Mouse (Mus musculus) layer of hippocampus, postnatal 10 days (tissue): ENCODE data around the gene Sec61b. TPM values are rescaled to one million over a fixed set of nuclear protein-coding genes. Genes with fewer than 3 reads are reported as not detected.

Experiments
- DNase-seq, 2 experiments: peaks; one replicate each; pipeline ENCODE4 v3.0.0; 2021; ENCODE audit warnings: low spot score in 2 of 2
- long read RNA-seq: library from polyadenylated mRNA; stranded (forward); transcript quantifications from one replicate; pipeline ENCODE4 v2.0.0, GENCODE M21; 2023
- total RNA-seq, 2 experiments: library from RNA; stranded (reverse); gene quantifications; 2 replicates each; pipeline ENCODE4 v1.2.3; 2021

Gene Sec61b
- 10 to 100 TPM; 71.5 to 74.1 TPM for total RNA-seq
- long read RNA-seq, transcript Sec61b-201 (4 exons, 564 nt) = major isoform, 80 of 92 reads
- long read RNA-seq, partial matches to known transcripts = 11 of 92 reads
- long read RNA-seq, other reads (novel, unspliced or antisense) = 0 of 92 reads

DNA sequence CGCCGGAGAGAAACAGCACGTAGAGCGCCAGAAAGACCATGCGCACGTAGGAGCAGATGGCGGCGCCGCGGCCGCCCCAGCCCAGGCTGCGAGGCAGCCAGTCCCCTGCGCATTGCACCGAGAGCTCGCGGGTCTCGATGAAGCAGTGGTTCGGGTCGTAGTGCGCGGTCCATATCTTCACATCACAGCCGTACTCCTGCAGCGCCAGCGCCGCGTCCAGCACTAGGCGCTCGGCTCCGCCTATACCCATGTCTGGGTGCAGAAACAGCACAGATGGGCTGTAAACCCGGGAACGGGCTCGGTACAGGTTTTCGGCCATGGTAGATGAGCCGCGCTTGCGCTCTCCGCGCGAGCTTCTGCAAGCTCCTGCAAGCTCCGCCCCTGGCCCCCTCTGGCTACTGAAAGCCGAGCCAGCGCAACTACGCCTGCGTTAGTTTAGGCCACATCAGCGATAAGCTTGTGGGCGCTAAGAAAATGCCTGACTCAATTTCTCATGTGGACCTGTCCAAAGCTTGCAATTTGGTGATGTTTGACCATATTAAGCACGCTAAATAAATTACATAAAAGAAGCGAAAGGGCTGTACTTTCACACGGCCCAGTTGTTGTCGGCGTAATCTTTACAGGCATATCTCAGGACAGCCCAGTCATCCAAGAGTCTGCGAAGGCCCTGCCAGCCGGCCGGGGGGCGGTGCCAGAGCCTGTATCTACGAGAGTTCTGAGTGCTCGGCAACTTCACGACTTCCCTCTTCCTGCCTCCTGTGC is at the start of gene Sec61b, which contains the start of gene Alg2:
TSS of gene Sec61b (plus strand) at position 691 of the 762 bp plus-strand sequence.
TSS of gene Alg2 (minus strand) at position 366 of the 762 bp plus-strand sequence.
- DNase-seq = peak; percentile 94 to 96

- DNase-seq = no peak
Observed at GRCm38 (mm10) chr4:47425247-47425830, 49.1 kb upstream of the Sec61b start.

- DNase-seq = no peak
Observed at GRCm38 (mm10) chr4:47427606-47428005, 46.9 kb upstream of the Sec61b start.

- DNase-seq = no peak
Observed at GRCm38 (mm10) chr4:47430557-47430956, 43.9 kb upstream of the Sec61b start.

DNA sequence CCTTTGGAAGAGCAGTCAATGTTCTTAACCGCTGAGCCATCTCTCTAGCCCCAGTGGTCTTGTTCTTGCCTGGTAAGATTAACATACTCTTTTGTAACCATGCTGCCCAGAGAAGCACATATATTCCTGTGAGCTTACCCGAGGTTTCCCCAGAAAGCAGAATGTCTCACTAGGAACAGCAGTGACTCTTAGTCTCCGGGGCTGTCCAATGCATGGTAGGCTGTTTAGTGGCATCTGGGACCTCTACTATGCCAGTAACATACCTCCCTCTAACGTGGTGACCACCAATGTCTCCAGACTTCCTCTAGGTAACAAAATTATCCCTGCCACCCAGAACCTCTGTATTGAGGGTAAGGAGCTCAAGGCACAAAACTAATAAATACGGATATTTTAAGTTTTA is 43.4 kb upstream of the Sec61b start:
- no peak for DNase-seq

- DNase-seq = no peak
Observed at GRCm38 (mm10) chr4:47432766-47433165, 41.7 kb upstream of the Sec61b start.

GRCm38 (mm10) chr4:47435131-47435530 is 39.3 kb upstream of the Sec61b start:
- no peak for DNase-seq

- no peak for DNase-seq
Observed at GRCm38 (mm10) chr4:47435566-47436360, 38.7 kb upstream of the Sec61b start.

- peak; percentile 93 to 95 for DNase-seq
Observed at GRCm38 (mm10) chr4:47437365-47438340, 36.8 kb upstream of the Sec61b start.

DNA sequence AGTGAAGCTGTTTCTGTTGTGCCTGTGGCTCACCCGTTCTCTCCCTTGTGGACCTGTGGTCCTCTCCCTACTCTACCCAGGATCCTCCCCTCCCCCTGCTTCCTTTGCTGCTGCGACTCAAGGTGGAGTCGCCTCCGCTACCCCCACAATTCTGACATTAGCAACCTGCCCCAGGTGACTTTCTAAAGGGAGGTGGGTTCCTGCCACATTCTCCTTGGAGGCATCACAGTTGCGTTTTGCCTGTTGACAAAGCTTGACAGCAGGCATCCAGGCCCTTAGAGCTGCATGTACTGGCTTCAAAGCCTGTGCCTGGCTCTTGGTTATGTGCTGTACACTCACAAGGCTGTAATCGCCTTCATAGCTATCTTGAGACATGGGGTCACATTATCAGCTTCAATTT is 35.5 kb upstream of the Sec61b start:
- no peak for DNase-seq

DNA sequence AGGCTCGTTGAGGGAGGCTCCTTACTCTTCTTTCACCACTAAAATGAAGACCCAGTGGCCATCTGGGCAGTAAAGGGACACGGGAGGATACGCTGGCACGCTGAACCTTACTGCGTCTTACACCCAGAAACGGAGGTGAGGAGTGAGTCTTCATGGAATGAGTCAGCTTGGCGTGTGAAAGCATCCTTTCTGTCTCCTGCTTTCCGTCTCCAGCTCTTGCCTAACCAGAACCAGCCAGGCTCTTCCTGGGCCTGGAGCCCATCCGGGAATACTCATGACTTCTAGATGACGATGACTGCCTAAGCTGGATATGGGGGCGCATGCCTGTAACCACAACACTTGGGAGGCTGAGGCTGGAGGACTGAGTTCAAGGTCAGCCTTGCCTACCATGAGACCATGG is 33.5 kb upstream of the Sec61b start:
- DNase-seq = no peak

- no peak for DNase-seq
Observed at GRCm38 (mm10) chr4:47448526-47448925, 25.9 kb upstream of the Sec61b start.

DNA sequence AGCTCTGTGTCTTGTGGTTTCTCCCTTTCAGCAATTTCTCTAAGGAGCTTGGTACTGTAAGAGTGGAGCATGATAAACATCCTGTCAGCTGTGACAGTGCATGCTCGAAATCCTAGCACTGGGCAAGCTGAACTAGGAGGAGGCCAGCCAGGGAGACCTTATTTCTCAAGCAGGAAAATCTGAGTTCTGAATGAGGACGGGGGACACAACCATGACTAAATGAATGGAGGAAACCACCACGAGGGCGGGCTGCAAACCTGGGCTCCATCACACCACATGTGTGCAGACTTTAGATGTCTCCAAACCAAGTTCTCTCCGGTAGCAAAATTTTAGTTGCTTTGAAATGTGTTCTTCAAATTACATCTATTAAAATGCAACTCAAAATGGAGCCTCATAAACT is 25.3 kb upstream of the Sec61b start:
- DNase-seq = no peak

DNA sequence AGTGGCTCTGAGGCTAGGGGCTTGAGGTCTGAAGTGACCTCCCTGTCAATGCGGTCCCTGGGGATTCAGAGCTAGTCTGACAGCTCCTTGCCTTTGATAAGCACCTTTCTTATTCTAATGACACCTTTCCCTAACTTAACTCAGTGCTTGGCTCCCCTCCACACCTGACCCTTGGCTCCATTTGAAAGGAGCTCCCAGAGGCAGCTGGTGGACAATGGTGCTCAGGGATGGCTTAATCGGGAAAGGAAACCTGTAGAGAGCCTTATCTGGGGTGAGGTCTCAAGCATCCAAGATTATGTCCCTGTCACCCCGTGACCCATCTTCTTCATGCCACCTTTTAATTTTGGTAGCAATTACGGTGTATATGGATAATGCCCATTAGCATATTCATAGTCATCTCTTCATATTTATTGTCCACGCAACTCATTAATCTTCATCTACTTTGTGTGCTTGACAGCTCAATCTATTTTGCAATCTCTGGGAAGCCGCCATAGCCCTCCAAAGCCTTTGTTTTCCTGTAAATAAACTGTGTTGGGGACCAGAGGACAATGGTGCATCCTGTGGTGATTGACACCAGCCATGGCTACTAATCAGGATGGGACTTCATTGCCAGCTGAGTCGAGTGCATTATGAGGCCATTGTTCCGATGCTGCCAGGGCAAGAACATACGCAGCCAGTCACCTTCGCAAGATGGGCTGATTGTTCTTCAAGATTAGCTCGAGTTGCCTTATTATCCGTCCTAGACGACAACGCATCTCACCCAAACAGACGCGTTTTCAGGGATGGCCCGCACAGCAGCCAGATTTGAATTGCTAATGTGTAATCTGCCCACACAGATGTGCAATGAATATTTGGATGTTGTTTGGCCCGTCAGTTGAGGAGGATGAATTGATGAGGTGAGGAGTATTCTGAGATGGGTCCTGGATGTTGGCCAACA is 24.6 kb upstream of the Sec61b start:
- DNase-seq = no peak

DNA sequence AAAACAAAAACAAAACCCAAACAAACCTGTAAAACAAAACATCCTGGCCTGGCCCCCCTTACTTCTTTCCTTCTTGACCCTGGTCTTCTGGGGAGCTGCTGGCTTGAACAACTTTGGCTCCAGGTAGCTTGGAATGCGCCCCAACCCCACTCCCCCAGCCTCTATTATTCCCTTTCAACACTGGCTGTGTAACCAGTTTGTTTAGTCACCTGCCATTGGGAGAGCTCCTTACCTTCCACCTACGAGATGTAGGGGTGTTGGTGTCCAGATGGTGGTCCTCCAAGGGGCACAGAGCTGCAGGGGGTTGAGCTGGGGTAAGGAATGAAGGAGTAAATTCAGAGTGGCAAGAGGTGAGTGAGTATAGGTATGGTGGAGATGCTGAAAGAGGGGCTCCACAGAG is 7.3 kb upstream of the Sec61b start:
- DNase-seq = no peak

- peak in 1 of 2 experiments; percentile 28 for DNase-seq
Observed at GRCm38 (mm10) chr4:47473586-47473967, 881 bp upstream of the Sec61b start.

GRCm38 (mm10) chr4:47474730-47475643 is 529 bp downstream of the Sec61b start:
- no peak for DNase-seq

- no peak for DNase-seq
Observed at GRCm38 (mm10) chr4:47477539-47477938, 3.1 kb downstream of the Sec61b start.
